22 mouse cellular contexts compared by ENCODE assay signal in genomic region chr14:76613604-76614003, GRCm38 (mm10). TPM values are rescaled to one million over a fixed set of nuclear protein-coding genes. Genes with fewer than 3 reads are reported as not detected.
"Had no signal": no experiment of that assay in that cellular context is flagged by ENCODE, and none has a peak within 500 bp of the region (broad histone marks: within the 10 kb centered on the region; RNA-seq: fewer than 3 reads in every experiment).

No protein-coding gene starts in this region.

- H3K36me3 ChIP-seq: limb, embryonic 10.5 days; limb, embryonic 13.5 days; liver, embryonic 12.5 days; liver, embryonic 15.5 days had no signal

- H3K4me2 ChIP-seq: limb, embryonic 13.5 days; liver, embryonic 12.5 days; liver, embryonic 15.5 days; midbrain, embryonic 11.5 days had no signal

- H3K9ac ChIP-seq: limb, embryonic 13.5 days; liver, embryonic 12.5 days; liver, embryonic 15.5 days had no signal

- H3K27me3 ChIP-seq: limb, embryonic 13.5 days; liver, embryonic 12.5 days had no signal

- H3K9me3 ChIP-seq: limb, embryonic 10.5 days; limb, embryonic 13.5 days; liver, embryonic 12.5 days; liver, embryonic 15.5 days had no signal

- H3K4me3 ChIP-seq: layer of hippocampus, adult 2 months; limb, embryonic 10.5 days; limb, embryonic 13.5 days; liver, embryonic 12.5 days; liver, embryonic 15.5 days had no signal

- DNase-seq: kidney, adult 18-20 months; kidney, adult 9 months; kidney, postnatal 14 days; kidney, postnatal 4 days; layer of hippocampus, adult 9-11 months; liver; lung, adult 18-20 months; lung, postnatal 4 days; midbrain, embryonic 14.5 days; right cerebral cortex, adult 18-20 months; right cerebral cortex, postnatal 14 days; right cerebral cortex, postnatal 4 days; spleen, adult 18-20 months; thymus, adult 18-20 months; thymus, postnatal 36 days had no signal

- H3K27ac ChIP-seq: layer of hippocampus, adult 2 months; limb, embryonic 10.5 days; limb, embryonic 13.5 days; liver, embryonic 12.5 days; liver, embryonic 15.5 days had no signal

RNA-seq across cellular contexts. Expression of gene Serp2, which starts 56.9 kb away (rescaled TPM):
- total RNA-seq: megakaryocyte progenitor cell, adult 5-6 weeks had no signal
